Mouse (Mus musculus) natural killer cell, adult 2 months (primary cell): ENCODE data around the gene Adamts13.

Experiments
- DNase-seq, 2 experiments: peaks; one replicate each; pipeline ENCODE4 v3.0.0; 2022; ENCODE audit warnings: low spot score in 2 of 2

Gene Adamts13

DNA sequence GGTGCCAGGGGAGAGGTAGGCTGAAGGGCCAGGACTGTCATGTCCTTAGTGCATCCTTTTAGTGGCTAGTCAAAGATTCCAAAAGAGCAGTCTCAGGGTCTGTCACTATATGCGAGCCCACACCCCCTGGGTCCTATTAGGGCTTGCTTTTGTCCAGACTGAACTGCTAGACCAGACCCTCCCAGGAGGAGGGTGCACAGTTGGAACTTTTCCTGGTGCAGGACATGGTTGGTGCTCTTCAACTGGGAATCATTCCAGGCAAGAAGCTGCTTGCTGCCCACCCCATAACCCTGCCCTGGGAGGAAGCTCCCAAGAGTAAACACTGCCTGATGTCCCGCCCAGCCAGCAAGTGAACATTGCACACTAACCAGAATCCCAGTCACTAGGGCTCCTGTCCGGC is at the start of gene Adamts13:
Gene Adamts13 (plus strand): TSS at position 301 of the 400 bp plus-strand sequence.
- DNase-seq: no peak

DNA sequence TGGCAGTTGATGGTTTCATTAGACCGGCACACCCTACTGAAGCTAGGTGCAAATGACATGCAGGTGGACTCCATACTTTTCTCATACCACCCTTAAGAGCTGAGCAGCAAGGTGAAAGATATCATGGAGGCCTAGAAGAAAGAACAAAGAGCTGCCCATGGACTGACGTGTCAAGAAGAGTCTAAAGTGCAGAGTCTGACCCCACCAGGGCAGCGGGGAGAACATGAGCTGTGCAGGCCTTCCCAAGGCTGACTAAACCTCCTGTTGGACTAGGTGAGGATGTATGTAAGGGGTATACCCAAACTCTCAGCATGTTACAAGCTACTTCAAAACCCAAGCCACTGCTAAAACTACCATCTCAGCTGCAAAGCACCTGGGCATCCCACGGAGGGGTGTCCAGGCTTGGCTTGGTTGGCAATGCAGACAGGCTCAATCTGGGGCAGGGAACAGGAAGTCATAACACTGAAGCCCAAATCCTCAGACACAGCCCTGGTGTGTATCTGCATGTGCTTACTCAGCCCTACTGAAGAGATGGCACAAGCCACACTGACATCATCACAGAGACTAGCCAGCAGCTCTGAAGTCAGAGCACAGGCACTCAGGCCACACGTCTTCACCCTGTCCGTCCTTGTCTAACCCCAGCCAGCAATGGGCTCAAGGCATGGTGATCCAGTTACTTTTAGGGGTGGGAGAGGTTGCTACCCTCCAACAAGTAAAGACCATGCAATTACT is 45.3 kb upstream of the Adamts13 start:
- DNase-seq: no peak

DNA sequence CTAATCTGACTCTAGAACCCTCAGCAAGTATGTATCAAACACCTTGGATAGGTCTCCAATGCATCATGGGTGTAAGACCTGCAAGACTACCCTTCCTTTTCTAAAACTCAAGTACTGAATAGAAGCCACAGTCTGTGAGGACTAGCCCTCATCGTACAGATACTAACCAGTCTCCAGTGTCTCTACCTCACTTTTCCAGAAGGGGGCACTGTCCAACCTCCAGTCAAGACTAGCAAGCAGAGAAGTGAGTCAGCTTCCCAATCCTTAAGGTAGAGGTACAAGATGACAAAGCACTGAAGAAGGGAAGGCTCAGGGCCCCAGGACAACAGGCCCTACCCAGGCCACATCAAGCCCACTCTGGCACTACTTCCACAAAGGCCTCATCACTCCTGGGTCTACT is 42.8 kb upstream of the Adamts13 start:
- peak; percentile 60 to 73 for DNase-seq

DNA sequence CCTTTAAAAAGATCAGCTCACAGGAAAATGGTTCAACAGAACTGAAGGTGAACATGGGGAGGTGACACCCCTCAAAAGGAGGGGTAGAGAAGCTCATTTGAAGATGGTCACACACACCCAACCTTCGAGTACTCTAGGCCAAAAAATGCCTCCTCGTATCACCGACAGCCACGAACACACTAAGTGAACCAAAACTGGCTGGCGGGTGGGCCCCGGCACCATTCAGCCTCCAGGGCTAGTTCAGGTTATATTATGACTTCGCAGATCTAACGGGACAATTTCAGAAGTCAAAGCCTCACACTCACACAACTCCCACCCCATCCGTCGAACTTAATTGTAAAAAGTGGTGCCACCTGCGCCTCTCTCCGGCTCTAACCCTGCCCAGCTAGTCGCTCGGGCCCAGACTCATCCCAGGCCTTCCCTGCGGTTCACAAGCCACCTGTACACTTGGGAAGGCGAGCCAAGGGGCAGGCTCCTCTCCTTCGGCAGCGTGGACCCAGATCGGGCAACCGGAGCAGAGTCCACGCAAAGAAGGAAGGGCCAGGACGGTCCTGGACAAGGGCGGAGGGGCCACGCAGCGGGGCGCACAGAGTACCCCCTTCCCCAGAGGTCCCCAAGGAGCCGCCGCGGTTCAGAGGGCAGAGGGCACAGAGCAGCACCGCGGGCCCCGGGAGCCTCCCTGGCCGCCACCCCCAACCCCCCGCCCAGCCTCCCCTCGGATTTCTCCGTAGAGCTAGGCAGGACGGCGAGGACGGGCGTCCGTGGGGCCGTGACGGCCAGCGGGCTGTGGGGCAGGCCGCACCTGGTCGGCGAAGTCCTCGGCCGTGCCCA is 40.5 kb upstream of the Adamts13 start:
- DNase-seq: peak; percentile 13 to 19

DNA sequence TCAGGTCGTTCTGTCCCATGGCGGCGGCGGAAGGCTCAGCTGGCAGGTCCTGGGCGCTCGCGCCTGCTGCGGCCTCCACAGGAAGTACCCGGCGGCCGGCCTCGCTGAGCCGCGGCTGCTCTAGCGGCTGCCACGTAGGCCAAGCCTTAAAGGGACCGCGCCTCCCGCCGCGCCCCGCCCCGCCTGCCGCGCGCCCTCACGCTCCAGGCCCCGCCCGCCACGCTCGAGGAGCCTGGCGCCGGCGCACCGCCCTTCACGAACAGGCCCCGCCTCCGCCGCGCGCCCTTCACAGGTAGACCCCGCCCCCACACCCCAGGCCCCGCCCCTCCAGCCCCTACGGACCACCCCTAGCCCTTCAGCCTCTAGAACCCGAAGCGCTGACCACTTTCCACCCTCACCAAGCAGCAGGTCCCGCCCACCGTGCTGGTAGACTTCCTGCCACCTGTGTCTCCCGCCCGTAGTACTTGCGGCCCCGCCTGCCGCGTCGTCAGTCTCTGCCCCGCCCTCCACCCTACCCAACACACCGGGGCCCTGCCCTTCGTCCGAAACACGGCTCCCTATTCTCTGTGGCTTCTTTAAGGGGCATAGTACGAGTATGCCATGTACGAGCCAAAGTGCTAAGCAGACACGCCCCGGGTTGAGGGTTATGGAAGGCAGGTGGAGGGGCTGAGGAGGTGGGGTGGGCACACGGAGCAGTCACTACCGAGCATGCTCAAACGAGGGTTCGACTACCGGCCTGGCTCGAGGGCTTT is 39.7 kb upstream of the Adamts13 start, which contains the start of the genes Surf4 and Stkld1:
Gene Surf4 (minus strand): TSS at position 625 of the 752 bp plus-strand sequence.
Gene Stkld1 (plus strand): TSS at position 744 of the 752 bp plus-strand sequence.
- peak; percentile 90 to 94 for DNase-seq

DNA sequence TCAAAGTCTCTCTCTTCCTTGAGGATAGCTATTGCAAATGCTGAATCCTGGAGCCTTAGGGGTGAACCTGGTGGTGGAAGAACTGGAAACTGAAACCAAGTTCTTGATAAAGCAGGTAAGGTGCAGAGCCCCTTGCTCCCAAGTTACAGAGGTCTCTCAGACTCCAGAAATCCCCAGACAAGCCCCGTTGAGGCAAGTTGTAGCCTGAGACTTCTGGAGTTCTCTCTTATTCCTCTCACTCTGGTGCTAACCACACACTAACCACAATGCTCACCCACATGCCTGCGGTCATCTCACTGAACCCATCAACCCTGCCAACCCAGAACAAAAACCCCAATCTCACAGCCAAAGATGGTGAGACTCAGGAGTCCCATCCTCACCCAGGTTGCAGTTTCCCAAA is 37.9 kb upstream of the Adamts13 start:
- peak; percentile 33 to 59 for DNase-seq

DNA sequence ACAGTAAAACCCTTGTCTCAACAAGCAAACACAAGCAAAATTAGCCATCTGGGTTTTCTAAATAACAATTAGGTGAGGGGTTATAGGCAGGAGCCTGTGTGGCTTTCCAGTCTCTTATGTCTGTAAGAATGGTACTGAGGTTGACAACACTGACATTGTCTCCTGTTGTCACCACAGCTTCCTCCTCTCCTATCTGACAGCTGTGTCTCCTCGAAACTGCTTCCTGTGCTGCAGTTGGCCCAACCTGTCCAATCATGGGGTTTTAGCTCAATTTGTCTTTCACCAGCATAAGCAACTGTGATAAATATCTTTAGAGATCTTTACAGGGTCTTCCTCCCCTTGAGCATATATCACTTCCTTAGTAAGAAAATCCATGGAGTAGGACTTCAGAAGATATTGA is 36.8 kb upstream of the Adamts13 start:
- DNase-seq: no peak

DNA sequence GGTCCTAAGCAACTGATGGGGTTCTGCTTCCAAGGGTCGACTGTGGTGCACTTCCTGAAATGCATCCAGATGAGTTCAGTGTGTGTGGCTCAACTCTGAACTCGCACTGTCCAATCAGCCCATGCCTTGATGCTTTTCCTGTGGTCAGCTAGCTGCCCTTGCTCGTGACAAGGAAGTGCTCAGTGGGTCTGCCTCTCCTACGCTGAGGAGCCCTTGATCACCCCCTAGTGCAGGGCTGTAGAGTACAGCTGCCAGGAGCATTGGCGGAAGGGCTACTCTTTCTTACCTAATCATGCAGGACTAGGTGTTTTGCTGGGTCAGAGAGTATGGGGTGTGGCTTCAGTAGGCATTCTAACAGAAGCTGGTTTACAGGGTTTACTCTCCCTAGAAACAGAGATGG is 31.7 kb upstream of the Adamts13 start:
- peak; percentile 43 to 53 for DNase-seq

DNA sequence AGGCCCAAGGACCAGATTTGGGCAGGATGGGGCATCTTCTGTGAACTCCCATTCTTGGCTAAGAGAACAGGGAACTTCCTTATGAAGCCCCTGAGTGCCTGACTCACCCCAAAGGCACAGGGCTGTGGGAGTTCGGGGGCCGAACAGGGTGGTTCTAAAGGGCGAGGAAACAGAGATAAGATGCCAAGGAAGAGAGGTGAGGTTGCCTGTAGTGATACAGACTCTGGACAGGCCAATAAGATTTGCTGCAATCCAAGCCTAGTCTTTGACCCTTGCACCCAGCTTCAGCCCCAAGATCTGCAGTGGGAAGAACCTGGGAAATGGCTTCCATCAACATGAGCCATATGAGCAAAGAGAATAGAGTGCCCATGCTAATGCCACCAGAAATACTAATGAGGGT is 30.0 kb upstream of the Adamts13 start:
- no peak for DNase-seq

DNA sequence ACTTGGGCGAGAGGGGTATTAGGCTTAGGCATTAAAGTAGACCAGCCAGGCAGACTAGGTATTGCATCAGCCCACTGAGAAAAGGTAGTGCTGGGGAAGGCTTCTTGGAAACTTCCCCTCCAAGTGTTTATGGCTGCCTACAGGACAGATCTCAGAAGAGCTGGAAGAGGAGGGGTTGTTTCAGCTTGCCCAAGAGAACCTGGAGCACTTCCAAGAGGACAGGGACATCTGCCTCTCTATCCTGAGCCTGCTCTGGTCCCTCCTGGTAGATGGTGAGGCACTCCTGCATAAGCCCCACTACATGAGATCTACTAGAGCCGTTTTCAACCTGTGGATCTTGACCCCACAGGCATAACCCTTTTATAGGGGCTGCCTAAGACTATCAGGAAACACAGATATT is 22.8 kb upstream of the Adamts13 start:
- no peak for DNase-seq

DNA sequence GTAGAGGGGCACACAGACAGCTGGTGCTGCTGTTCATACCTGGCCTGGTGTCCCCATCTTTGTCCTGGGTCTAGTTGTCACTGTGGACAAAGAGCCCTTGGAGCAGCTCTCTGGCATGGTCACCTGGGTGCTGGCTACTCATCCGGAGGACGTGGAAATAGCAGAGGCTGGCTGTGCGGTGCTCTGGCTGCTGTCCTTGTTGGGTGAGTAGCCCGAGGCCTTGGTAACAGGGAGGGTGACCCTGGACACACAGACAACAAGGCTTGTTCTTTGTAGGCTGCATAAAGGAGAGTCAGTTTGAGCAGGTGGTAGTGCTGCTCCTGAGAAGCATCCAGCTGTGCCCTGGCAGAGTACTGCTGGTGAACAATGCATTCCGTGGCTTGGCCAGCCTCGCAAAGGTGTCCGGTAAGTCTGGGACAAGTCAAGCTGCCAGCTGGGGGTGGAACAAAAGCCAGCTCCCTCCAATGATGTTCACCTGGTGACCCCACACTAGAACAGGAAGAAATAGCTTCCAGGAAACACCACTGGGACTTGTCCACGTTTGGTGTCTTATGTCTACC is 21.8 kb upstream of the Adamts13 start:
- no peak for DNase-seq

DNA sequence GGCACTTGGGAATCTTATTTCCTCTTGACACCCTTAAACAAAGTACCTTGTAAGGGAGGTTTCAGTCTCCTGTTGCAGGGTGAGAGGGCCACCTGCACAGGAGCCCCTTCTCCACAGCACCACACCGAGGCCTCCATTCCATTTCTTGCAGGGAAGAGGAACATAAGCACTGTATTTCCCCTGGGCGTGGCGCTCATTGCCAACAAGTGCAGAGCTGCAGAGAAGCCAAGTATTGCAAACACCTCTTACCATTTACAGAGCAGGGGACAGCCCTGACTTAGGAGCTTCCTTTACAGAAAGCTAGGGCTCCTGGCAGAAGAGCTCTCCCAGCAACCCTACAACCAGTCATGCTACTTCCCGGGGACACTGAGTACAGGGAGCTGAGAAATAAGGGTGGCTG is 21.0 kb upstream of the Adamts13 start:
- DNase-seq: no peak

DNA sequence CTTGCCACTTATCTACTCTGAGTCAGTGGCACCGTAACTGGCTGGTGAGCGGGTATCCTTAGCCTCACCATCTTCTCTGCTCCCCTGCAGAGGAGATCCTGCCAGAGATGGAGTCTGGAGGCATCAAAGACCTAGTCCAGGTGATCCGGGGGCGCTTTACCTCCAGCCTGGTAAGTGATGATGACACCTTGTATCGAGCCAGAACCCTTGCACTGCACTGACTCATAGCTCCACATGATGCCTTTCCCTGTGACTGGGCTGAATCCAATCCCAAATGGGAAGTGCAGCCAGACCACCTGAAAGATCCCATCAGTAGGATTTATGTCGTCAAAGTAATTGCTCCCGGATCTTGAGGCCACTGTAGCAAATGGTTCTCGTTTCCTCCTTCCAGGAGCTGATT is 20.4 kb upstream of the Adamts13 start:
- DNase-seq: no peak

DNA sequence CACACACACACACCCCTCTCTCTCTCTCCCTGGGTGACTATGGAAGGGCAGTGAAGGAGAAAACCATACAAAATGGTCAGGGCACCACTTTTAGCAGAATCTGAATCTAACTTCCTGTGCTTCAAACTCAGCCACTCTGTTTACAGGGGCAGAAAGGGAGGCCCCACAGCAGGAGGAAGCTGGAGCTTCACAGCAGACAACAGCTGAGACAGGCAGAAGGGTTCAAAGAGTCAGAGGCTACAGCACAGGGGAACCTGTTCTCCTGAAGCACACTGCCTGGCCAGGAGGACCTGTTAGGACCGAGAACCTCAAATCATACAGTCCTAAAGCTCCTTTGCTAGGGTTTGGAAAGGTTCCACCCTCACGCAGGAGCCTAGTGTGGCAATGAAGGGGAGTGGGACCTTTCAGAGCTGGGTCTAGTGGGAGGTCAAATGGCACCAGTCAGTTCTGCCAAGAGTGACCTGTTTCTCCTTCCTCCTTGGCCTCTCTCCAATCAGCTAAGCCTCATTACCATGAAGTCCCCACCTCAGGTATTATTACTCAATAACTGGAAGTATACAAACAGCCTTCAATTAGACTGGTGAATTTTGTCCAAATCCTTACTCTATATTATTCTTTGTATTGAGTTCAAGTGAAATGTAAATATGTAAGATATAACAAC is 18.4 kb upstream of the Adamts13 start:
- DNase-seq: no peak

DNA sequence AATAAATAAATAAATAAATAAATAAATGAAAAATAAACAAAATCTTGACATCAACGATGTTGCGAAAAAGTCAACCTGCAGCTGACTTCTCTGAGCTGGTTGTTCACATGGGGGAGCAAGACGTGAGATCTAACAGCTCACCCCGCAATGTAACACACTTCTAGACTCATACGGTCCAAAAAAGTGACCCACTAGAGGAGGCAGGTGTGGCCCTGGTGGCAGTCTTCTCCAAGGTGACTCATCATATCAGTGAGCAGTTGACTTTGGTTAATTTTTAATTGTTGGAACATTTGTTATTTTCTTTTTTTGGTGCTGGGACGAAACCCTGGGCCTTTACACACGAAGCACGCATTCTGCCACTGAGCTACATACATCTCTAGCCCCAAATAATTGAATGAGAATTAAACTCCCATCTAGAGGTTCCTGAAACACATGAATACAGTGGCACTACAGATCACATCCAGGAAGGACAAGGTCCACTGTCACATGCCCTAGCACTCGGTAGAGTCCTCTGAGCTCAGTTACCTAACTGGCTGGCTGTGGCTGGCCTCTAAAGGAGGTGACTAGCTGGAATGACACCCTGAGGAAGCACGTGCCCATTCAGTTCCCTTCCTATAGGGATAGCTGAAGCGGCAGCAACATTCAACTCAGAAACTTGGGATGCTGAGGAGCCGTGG is 16.3 kb upstream of the Adamts13 start:
- no peak for DNase-seq

DNA sequence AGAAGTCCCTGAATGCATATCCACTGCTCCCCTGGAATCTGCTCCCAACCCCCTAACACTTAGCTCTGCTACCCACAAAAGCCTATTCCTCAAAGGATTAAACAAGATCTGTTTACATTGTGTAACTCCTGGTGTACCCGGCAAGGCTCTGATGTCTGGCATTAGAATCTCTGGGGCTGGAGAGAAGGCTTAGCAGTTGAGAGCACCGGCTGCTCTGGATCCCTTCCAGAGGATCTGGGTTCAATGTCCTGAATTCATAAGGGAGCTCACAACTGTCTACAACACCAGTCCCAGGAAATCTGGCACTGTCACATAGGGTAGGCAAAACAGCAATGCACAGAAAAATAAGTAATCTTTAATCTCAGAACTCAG is 15.7 kb upstream of the Adamts13 start:
- no peak for DNase-seq

DNA sequence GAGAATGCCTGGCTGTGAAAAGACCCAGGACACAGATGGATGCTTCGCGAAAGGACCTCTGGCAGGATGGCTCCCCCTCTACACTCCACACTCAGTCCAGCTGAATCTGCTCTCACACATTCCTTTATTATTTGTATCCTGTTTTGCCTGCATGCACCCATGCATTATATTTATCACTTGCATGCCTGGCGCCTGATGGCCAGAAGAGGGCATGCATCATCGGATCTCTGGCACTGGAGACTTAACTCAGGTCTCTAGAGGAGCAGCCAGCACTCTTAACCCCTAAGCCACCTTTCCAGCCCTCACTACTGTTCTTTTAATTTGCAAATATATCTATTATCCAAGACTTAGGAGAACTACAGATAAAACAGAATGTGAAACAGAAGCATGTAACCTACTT is 12.5 kb upstream of the Adamts13 start:
- DNase-seq: no peak

DNA sequence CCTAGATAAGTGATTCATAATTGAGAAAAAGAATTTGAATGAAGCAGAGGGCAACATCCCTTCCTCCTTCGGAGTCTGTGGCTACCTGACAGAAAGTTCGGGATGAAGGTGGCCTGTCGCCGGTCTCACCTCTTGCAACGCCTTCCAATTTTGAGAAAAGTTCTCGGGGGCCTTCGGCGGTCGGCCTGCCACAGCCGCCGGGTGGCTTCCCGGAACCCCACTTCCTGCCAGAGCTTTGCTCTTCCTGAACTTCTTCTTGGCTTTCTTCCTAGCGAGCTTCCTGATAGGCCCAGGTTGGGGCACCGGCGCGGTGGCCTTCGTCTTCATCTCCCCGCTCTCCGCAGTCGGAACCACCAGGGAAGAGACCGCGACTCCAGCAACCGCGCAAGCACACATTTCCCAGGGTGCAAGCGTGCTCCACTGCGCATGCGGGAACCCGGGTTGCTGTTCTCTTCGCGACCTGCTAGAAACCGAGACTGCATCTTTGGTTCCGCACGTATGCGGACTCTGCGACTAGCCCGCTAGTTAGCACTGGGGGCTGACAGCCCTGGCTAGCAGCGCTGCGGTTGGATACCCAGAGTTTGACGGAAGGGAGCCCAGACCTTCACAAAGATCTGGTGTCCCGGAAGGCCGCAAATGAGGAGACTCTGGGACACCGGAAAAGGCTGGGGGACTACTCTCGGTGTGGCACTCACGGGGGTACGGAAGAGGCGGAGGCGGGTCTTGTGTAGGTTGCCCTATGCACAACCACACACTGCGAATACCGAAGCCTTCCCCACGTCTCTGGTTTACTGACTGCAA is 9.1 kb upstream of the Adamts13 start, which contains the start of gene Rexo4:
Gene Rexo4 (minus strand): TSS at position 464 of the 801 bp plus-strand sequence.
- peak; percentile 94 for DNase-seq

DNA sequence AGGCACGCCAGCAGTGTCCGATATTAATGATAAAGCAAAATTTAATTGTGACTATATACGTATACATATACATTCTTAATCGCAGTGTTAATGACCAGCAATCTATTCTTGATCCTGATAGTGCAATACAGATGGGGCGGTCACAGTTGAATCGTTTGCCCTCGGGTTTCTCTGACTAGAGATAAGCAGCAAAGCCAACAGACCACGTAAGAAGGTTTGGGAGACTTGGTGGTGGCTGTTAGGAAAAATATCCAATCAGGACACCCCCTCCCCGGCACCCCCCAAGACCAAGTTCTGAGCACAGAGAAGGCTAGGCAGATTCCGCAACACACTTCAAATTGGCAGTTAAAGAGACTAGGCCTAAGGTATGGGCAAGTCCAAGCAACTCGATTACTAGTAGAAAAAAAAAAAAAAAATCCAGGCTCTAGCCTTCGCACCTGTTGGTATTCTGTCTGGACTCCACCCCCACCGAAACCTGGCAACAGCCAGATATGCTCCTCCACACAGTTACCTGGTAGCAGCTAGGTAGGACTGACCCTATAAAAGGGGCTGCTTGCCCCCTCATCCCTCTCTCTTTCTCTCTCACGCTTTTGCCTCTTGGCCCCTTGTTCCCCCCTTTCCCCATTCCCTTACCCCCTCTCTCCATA is 8.4 kb upstream of the Adamts13 start:
- no peak for DNase-seq
